Comparison of ENCODE assay signal across 9 mouse cellular contexts in the genomic region with DNA sequence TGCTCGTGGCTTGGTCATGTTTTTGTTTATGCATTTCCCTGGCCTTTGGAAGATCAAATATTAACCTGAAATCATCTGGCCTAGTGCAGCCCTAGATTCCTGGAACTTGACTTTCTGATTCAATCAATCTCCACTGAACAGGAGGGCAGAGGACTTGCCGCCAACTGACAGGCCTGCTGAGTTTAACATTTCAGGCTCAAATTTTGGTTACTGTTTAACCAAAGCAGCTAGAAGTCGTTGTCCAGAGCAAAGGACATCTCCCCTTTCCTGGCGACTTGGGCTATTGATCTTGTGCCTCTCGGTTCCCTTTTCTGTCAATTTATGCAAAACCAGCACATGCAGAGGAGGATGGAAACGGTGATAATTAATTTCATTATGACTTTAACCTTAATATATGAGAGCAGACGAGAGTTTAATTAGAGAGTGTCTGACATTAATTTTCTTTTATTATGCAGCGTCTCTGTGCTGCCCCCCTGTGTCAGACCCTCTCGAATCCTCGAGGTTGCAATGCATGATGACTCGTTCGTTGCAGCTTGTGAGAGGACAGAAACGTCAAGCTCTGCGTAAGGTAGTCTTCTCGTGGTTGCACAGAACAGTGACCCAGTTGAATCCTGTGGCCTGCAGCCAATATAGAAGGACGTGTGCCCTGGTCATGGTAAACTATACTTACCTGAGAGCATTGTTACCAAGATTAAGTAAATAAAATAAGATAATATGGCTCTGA. TPM values are rescaled to one million over a fixed set of nuclear protein-coding genes. Genes with fewer than 3 reads are reported as not detected.
A peak's percentile ranks its signal among the peaks of the same experiment; 100 is the strongest.
DNase-seq lines count a peak whose midpoint lies in the region.
"Had no signal": no experiment of that assay in that cellular context is flagged by ENCODE, and none has a peak within 500 bp of the region (broad histone marks: within the 10 kb centered on the region; RNA-seq: fewer than 3 reads in every experiment).

No protein-coding gene starts in this region.

- DNase-seq in cerebellum, postnatal 10 days, result peak; percentile 63
- DNase-seq in cerebellum, adult 8-10 months, result no peak
- peak; percentile 45 for DNase-seq in right cerebral cortex, postnatal 4 days
- DNase-seq in right cerebral cortex, adult 2 months (ENCODE audit: low spot score in 2 of 2), result no peak
- DNase-seq in layer of hippocampus, postnatal 36 days, result peak; percentile 3
- no peak for DNase-seq in urinary bladder, postnatal 36 days (ENCODE audit: low spot score in 2 of 2)
- DNase-seq in thymus, postnatal 36 days, result no peak
- no peak for DNase-seq in urinary bladder, postnatal 14 days (ENCODE audit: low spot score)
- DNase-seq: heart, postnatal 4 days had no signal

RNA-seq across cellular contexts. Expression of a gene that starts 37.7 kb away (rescaled TPM):
- under 1 TPM; 0.38 to 0.90 TPM for total RNA-seq in layer of hippocampus, postnatal 36 days (2021)

Comparison
In these comparisons a context has a peak if more than half of its experiments do, and no peak if none do; other contexts are left out.
1. DNase-seq: peak in cerebellum, postnatal 10 days (2 of 2), right cerebral cortex, postnatal 4 days (single experiment) and layer of hippocampus, postnatal 36 days (2 of 2); none in cerebellum, adult 8-10 months (single experiment), right cerebral cortex, adult 2 months (0 of 2), urinary bladder, postnatal 36 days (0 of 2), thymus, postnatal 36 days (0 of 2) and urinary bladder, postnatal 14 days (single experiment).